Comparison of ENCODE assay signal across 28 mouse cellular contexts in the genomic region with DNA sequence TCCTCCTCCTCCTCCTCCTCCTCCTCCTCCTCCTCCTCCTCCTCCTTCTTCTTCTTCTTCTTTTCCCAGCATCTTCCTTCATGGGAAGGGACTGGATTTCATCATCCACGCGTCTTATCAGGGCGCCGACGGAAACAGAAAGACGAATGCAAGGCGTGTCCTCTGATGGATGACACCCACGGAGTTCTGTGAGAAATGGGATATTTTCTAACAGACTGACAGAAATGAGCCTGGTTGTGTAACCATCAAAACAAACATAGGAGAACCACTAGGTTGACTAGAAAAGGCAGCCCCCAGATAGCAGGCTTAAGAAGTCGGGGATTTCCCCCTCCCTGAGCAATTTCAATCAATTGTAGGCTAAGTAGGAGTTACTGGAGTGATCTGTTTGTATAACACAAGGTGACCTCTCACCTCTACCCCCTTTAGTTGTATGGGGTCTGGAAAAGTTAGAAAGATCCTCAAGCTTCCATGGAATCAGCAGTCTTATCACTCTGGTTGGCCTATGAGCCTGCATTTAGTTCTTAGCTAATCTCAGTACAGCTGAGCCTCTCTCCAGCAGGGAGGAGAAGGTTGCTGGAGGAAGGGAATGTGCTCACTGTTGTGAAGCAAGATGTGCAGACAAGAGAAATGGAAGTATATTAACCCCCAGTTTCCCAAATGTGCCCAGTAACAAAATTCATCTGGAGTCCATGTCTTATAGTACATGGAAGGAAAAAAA.
DNase-seq lines count a peak whose midpoint lies in the region; ATAC-seq lines count a peak whose summit lies in the region.
"Had no signal": no experiment of that assay in that cellular context is flagged by ENCODE, and none has a peak within 500 bp of the region (broad histone marks: within the 10 kb centered on the region; RNA-seq: fewer than 3 reads in every experiment).

No protein-coding gene starts in this region.

- ATAC-seq in heart, embryonic 11.5 days (replicated peaks; ENCODE audit: insufficient number of reproducible peaks, low FRiP score, low TSS enrichment): no peak
- ATAC-seq: forebrain, embryonic 16.5 days; intestine, postnatal 0 days had no signal

- peak; percentile 7 for DNase-seq in embryo, embryonic 10.5 days (ENCODE audit: low spot score)
- DNase-seq in embryo, embryonic 11 days: no peak
- peak; percentile 0 for DNase-seq in heart, embryonic 10.5 days (ENCODE audit: low spot score)
- no peak for DNase-seq in heart, postnatal 14 days
- DNase-seq in lung, postnatal 10 days: peak; percentile 6
- DNase-seq in adipocyte (ENCODE audit: low spot score): no peak
- no peak for DNase-seq in left cerebral cortex, postnatal 25 days (ENCODE audit: low spot score in 2 of 2)
- DNase-seq: adrenal gland, postnatal 10 days; cerebellum, adult 11 months; cerebellum, adult 9-10 months; cerebellum, postnatal 36 days; kidney, adult 9 months; kidney, postnatal 10 days; layer of hippocampus, postnatal 36 days; right cerebral cortex, postnatal 25 days had no signal

- H3K9me3 ChIP-seq in heart, embryonic 10.5 days: no peaks in the 10 kb centered on the region
- H3K9me3 ChIP-seq in heart, embryonic 11.5 days (replicated peaks; ENCODE audit: control insufficient read depth, low read length): no peaks in the 10 kb centered on the region
- H3K9me3 ChIP-seq: embryonic facial prominence, embryonic 13.5 days; forebrain, embryonic 10.5 days; liver, embryonic 15.5 days; midbrain, embryonic 10.5 days; neural tube, embryonic 13.5 days; stomach, embryonic 15.5 days had no signal

- peaks cover 17% of the 10 kb centered on the region for H3K4me1 ChIP-seq in heart, embryonic 10.5 days
- no peaks in the 10 kb centered on the region for H3K4me1 ChIP-seq in heart, embryonic 11.5 days (ENCODE audit: control insufficient read depth, insufficient read depth, low read length)
- H3K4me1 ChIP-seq: liver, embryonic 15.5 days; neural tube, embryonic 13.5 days; stomach, embryonic 15.5 days had no signal

- H3K36me3 ChIP-seq in heart, embryonic 10.5 days: no peaks in the 10 kb centered on the region
- H3K36me3 ChIP-seq in heart, embryonic 11.5 days (ENCODE audit: control insufficient read depth, insufficient read depth, low read length): no peaks in the 10 kb centered on the region
- H3K36me3 ChIP-seq: embryonic facial prominence, embryonic 13.5 days; forebrain, embryonic 10.5 days; limb, embryonic 12.5 days; liver, embryonic 15.5 days; midbrain, embryonic 10.5 days; neural tube, embryonic 13.5 days; stomach, embryonic 15.5 days had no signal

- WGBS in heart, embryonic 10.5 days: 22% methylated on average over 9 of the region's 9 CpGs
- 27% methylated on average over 9 of the region's 9 CpGs for WGBS in heart, embryonic 11.5 days (ENCODE audit: insufficient replicate concordance)

- H3K27me3 ChIP-seq in heart, embryonic 10.5 days (ENCODE audit: insufficient read depth, poor library complexity, severe bottlenecking): no peaks in the 10 kb centered on the region
- H3K27me3 ChIP-seq in heart, embryonic 11.5 days (ENCODE audit: control insufficient read depth, insufficient read depth, low read length): no peaks in the 10 kb centered on the region
- H3K27me3 ChIP-seq: CH12.LX; embryonic facial prominence, embryonic 13.5 days; limb, embryonic 12.5 days; liver, embryonic 15.5 days; neural tube, embryonic 13.5 days; stomach, embryonic 15.5 days had no signal

- no peak overlapping the region for H3K9ac ChIP-seq in heart, embryonic 11.5 days (ENCODE audit: low read depth, low read length)
- H3K9ac ChIP-seq: embryonic facial prominence, embryonic 13.5 days; hindbrain, embryonic 14.5 days; limb, embryonic 12.5 days; liver, embryonic 15.5 days; neural tube, embryonic 13.5 days; stomach, embryonic 15.5 days had no signal

- no peak overlapping the region for H3K4me3 ChIP-seq in heart, embryonic 10.5 days
- no peak overlapping the region for H3K4me3 ChIP-seq in heart, embryonic 11.5 days (ENCODE audit: low read depth, low read length)
- H3K4me3 ChIP-seq: embryonic facial prominence, embryonic 13.5 days; forebrain, embryonic 10.5 days; limb, embryonic 12.5 days; liver, embryonic 15.5 days; midbrain, embryonic 10.5 days; myocyte; neural tube, embryonic 13.5 days; stomach, embryonic 15.5 days had no signal

- no peak overlapping the region for H3K27ac ChIP-seq in heart, embryonic 10.5 days
- H3K27ac ChIP-seq in heart, embryonic 11.5 days (ENCODE audit: low read depth, low read length): 0 out of 2 replicates have a peak overlapping the region, but pooled peaks have one; percentile 6
- H3K27ac ChIP-seq: embryonic facial prominence, embryonic 13.5 days; forebrain, embryonic 10.5 days; hindbrain, embryonic 14.5 days; limb, embryonic 12.5 days; liver, embryonic 15.5 days; midbrain, embryonic 10.5 days; neural tube, embryonic 13.5 days; stomach, embryonic 15.5 days had no signal

- intact Hi-C loops in heart, postnatal 14 days (cut with DNase I): no loop called here
- intact Hi-C loops in left cerebral cortex, postnatal 25 days (cut with DNase I): no loop called here

- no peak overlapping the region for H3K4me2 ChIP-seq in heart, embryonic 11.5 days
- H3K4me2 ChIP-seq: embryonic facial prominence, embryonic 13.5 days; hindbrain, embryonic 14.5 days; limb, embryonic 12.5 days; liver, embryonic 15.5 days; neural tube, embryonic 13.5 days; stomach, embryonic 15.5 days had no signal

Comparison
In these comparisons a context has a peak if more than half of its experiments do, and no peak if none do; other contexts are left out.
1. DNase-seq: peak in embryo, embryonic 10.5 days (single experiment), heart, embryonic 10.5 days (single experiment) and lung, postnatal 10 days (single experiment); none in embryo, embryonic 11 days (single experiment), heart, postnatal 14 days (0 of 2), adipocyte (single experiment) and left cerebral cortex, postnatal 25 days (0 of 2).